Mouse (Mus musculus) urinary bladder, postnatal 4 days (tissue): ENCODE data around the gene 4921504E06Rik.
A peak's percentile ranks its signal among the peaks of the same experiment; 100 is the strongest.

ENCODE experiments used
- DNase-seq, 2 experiments: peaks; one replicate each; pipeline ENCODE4 v3.0.0; 2021 to 2022; ENCODE audit warnings: low spot score in 2 of 2

The 4921504E06Rik gene

DNA sequence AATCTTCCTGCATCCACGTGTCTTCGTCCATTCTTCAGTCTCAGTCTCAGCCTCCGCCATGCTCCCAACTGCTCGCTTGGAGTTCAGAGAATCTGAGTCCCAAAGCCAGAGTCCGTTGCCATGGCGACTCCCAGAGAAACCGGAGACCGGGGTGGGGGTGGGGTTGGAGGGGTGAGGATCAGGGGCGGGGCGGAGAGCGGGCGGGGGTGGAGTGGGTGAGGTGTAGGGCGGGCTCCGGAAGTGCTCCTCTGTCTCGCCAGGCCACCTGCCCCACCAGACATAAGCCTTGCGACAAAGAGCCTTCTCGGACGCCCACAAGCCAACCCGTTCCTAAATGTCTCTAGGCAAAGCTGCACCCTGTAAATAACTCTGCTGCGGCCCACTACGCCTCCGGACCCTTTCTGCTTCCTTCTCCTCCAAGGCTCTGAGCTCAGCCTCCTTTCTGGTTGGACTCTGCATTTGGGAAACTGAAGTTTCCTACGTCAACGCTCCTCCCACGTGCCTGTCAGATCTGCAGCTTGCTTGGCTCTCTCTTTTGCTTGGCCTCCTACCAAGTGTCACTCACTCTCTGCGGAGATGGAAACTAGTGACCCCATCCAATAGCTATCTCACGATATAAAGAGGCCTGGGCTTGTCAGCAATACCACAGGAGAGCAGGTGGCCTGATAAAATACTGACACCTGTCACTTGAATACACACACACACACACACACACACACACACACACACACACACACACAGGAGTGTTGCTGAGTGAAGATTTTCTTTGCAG, at the start of gene 4921504E06Rik:
4921504E06Rik (minus strand) TSS at position 94 of the 772 bp plus-strand sequence.
- peak; percentile 28 to 67 for DNase-seq

DNA sequence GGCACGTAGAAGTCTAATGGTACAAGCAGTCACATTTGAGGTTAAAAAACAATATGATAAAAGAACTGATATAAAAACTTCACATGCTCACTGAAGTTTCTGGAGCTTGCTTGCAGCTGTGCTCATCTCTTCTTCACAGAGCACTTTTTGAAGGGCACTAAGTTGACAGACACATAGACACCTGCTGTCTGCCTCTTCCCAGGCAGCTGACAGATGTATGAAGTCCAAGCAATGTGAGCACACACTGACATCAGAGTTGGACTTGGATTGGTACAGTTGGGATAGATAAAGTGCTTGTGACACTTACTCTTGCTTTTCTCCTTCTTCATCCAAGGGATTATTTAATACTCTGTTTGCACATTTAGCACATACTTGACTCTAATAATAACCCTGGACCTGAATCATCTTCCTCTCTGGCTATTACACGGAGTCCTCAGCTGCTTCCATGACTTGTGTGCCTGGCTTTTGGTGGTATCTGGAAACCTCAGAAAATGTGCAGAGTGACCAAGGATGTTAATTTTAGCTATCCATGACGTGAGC, 47.7 kb upstream of the 4921504E06Rik start:
- DNase-seq, result no peak

DNA sequence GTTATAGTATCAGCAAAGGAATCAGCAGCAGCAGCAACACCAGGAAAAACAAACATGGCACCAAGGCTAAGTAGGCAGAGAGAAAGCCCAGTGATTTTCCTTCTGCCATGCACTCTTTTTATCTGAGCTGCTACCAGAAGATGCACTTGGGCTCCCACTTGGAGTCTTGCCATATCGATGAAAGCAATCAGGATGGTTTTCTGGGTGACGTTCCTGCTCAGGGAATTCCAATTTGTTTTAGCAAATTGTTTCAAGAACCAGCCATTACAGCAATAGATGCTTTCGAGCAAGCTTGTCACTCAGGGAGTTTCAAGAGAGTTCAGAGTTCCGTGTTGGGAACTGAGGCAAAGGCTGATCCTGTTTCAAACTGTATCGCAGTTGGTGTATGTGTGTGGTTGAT, 47.1 kb upstream of the 4921504E06Rik start:
- DNase-seq, result no peak

DNA sequence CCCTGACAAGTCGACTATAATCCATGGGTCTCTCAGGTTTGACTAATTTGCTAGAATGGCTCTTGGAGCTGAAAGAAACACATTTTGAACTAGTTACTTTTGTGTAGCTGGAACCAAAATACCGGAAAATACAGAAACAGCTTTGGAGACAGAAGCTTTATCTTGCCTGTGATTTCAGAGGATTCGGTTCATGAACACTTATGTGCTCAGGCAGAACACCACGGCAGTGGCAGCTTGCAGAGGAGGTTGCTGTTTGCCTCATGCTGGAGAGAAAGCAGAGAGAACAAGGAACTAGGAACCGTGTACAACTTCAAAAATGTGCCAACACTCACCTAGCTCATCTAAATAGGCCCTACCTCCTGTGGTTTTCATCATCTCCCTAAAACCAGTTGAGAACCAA, 46.1 kb upstream of the 4921504E06Rik start:
- no peak for DNase-seq

DNA sequence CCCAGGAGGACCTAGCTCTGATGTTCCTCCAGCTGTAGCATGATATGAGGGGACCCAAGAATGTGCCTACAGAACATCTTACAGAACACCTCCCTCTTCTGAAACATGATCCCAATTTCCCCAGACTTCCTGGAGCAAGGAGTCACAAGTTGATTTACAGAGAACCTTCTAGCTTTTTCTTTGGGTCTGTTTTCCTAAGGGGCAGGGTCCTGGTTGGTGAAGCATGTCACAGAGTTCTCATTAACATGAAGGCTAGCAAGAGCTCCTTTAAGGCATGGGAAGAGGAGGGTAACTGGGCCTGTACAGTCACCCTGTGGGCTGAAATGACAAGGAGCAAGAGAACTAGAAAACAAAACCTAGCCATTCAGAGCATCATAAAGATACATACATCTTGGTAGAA, 43.3 kb upstream of the 4921504E06Rik start:
- DNase-seq, result no peak

DNA sequence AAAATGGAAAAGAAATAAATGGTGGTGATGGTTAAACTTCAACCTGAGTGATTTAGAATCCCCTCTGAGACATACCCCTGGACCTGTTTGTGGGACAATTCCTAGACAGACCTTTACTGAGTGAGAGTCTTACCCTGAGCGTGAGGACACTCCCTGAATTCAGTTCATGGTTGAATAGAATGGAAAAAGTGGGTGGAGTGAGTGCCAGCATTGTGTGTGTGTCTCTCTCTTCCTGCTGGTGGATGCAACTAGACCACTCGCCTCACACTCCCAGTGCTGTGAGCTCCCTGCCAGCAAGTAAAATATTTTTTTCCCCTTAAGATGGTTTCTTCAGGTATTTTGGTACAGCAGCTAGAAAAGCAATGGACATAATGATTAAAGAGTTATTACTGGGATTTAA, 42.7 kb upstream of the 4921504E06Rik start:
- no peak for DNase-seq

DNA sequence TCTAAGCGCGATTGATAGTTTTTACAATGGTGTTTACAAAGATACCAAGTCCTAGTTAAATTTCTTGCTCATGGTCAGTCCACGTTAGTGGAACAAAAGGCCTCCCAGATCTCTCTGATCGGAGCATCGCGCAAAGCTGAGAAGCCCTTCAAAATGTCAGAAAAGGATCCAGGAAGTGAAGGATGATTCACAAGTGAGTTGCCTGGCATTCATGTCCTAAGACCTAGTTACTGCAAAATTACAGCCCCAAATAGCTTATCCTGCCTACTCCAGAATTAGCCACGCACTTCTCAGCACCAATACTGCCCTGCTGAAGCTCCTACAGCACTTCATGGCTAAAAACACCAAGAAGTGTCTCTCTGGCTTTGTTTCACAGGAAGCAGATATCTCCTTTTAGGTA, 41.1 kb upstream of the 4921504E06Rik start:
- DNase-seq, result no peak

DNA sequence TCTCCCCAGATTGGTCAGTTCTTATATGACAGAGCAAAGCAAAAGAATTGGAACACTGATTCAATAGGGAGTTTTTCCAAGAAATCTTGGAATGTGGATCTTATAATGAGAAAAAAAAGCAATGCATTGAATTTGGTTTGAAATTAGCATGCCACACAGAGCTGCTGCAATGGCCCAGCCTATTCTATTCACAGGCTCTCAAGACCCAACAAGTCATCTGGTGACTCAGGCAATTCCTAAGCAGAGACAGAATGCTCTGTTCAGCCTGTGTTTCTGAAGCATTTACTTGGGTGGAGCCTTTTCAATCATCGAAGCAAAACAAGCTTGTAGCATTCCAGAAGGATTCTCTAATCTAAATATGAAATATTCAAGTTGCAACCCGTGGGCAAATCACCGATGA, 26.1 kb upstream of the 4921504E06Rik start:
- DNase-seq, result no peak

DNA sequence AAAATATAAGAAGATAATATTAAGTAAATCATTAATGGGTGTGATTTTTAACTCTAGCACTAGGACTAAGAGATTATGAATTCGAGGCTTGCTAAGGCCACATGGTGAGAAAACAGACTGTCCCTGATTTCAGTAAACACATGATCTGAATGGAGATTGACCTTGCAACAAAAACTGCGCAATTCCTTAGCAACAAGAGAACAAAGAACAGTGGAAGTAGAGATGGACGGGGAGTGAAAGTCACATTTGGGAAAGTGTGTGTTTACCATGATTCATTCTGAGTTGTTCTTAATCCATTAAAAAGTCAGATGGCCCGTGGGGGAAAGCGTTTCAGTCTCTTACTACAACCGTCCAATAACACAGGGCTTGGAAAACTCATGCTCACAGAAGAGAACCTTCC, 25.5 kb upstream of the 4921504E06Rik start:
- no peak for DNase-seq

DNA sequence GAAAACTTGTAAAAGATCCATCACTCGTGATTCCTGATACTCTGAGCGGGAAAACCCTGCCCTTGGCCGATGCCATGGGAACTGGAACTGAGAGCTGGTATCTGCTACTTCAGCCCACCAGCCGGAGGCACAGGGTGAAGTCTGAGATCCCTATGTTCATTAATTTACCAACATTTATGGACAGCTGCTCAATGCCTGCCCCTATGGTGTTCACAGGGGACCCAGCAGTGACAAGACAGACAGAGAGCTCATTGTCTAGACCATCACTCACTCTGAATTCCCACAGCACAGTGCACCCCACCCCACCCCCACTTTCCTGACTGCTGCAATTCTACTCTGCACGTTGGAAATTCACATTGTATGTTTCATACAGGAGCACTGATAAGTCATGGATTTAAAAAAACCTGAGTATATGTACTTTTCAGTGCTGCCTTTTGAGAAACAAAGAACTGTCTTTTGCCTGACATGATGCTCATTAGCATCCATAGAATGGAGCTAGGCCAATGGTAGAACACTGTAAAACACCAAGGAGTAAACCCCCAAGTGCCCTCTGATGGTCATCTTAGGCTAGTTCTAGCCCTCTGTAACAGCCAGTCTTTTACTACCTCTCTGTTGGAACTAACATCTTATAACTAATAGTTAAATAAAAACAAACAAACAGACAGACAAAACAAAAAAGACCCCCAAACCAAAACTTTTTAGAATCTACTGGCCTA, 8.6 kb upstream of the 4921504E06Rik start:
- DNase-seq, result no peak

DNA sequence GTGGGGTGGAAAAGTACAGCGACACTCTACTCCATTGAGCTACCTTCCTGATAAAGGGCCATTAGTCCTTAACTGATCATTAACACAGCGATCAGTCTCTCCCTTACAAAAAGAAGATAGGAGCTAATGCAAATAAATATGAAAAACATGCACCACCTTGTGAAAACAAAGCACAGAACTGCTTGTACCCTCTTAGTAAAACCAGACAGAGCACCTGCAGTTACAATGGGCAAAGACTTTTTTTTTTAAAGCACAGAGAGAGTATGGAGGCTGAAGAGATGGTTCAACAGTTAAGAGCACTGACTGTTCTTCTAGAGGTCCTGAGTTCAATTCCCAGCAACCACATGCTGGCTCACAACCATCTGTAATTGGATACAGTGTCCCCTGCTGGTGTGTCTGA, 6.9 kb upstream of the 4921504E06Rik start:
- no peak for DNase-seq

DNA sequence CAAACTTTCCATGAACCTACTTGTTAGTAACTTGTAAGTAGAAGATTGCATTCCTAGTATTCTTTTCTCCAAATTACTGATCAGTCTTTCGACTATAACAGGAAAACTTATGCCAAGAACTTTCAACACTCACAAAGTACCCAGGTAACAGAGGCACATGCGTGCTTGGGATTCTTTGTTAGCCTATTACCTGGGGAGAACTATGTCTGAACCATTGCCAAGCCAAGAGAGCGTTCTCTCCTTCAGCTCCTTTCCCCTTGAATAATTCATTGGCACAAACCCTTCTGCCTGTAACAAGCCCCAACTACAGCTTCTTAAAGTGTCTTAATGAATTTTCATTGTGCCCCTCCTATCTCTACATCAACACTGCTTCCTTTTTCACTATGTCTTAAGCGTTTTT, 6.4 kb upstream of the 4921504E06Rik start:
- no peak for DNase-seq

DNA sequence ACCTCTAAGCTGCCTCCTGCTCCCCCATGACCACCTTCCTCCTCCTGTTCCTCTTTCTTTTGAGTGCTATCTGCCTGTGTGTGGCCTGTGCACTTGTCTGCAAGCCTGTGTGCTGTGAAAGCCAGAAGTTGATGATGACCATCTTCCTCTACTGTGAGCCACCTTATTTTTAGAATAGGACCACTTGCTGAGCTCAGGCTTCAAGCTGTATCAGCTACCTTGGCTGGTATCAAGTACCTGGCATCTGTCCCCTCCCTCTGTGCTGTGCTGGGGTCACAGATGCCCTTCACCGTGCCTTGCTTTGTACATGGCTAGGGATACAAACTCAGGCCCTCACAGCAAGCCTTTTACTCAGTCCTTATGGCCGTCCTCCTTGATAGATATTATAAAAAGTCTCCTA, 2.3 kb downstream of the 4921504E06Rik start:
- DNase-seq, result no peak

DNA sequence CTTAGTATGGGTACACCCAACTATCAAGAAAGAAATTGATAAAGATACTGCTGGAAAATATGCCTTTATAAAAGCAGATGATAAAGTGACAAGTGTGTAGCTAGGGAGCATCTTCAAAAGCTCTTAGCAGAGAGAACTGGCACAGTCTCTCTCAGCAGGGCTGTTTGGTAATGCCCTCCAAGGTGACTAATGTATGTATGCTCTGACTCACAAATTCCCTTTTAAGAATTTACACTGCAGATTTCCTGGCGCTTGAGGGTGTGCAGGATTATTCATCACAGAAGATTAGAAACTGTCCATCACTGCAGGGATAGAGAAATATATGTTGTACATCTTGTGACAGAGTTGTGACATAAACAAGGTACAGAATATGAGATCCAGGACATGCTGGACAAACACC, 12.8 kb downstream of the 4921504E06Rik start:
- no peak for DNase-seq

DNA sequence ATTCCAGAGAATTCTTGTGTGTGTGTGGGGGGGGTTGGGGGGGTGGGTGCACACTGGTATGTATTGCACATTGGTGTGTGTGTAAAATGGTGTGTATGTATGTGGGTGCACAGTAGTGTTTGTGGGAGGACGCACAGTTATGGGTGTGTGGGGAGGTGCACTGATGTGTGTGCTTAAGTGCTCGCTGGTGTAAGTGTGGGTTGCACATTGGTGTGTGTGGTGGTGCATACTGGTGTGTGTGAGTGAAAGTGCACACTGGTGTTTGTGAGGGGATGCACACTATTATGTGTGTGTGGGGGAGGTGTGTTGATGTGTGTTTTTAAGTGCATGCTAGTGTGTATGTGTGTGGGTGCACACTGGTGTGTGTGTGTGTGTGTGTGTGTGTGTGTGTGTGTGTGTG, 24.3 kb downstream of the 4921504E06Rik start:
- DNase-seq, result no peak

DNA sequence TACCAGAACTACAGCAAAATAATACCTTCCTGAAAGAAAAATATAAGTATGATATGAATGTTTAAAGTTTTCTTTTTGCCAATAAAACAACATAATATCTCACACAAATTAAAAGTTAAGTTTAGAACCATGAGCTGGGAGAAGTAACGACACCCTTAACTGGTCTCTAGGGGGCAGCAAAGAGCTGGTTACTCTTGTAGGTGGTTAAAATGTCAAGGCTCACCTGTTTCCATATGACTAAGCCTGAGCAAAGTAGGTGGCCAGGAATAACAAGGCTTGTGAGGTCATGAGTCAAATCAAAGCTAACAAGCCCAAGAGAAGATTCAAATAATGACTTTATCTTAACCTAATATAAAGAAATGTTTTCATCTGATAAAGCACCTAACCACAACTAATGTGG, 24.9 kb downstream of the 4921504E06Rik start:
- no peak for DNase-seq

DNA sequence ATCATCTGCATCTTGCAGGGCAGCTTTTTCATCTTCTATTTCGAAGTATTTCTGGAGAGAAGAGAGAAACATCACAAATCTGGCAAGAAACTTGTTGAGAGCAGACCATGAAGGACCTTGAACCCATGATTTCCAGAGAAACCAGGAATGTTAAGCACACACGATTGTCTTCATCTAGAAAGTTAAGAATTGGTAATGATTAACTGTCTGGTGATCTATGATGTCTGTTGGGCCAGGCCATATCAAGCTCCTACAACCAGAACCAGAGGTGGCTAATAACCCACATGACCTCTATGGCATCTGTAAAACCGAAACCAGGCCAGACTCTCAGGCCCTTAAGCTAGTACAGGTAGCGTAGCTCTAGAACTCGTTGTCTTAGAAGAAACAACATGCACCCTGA, 29.6 kb downstream of the 4921504E06Rik start:
- DNase-seq, result no peak

DNA sequence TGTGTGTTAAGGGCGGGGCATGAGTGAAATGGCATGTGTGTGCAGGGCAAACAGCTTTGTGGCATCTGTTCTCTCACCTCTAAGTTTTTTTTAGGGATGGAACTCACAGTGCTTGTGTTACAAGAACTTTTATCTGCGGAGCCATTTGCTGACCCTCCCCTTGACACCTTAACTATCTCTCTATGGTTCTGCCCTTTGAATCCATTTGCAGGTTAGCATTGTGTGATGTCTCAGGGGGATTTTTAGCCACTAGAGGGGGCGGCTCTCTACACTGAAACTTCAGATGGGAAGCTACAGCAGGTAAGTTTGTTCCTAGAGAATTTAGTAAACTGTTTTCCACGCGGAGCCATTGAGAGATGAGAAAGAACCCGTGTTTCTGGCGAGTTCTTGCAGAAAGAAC, 32.1 kb downstream of the 4921504E06Rik start:
- no peak for DNase-seq

DNA sequence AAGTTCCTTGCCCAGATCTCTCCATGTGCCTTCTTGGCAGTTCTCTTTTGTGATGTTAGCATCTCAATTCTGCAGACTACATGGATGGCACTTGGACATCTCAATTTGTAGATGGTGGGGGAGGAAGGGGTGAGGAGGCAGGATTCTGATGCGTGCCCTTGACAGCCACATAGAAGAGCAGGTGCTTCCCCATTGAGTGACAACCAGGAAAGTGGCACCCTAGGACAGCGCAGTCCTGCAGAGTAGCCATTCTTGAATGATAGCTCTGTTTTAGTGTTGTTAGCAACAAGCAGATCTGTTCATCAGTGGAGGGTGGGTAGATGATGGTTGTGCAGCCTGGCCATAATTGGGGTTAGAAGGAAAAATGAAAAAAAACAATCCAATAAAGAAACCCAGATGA, 33.1 kb downstream of the 4921504E06Rik start:
- DNase-seq, result no peak

DNA sequence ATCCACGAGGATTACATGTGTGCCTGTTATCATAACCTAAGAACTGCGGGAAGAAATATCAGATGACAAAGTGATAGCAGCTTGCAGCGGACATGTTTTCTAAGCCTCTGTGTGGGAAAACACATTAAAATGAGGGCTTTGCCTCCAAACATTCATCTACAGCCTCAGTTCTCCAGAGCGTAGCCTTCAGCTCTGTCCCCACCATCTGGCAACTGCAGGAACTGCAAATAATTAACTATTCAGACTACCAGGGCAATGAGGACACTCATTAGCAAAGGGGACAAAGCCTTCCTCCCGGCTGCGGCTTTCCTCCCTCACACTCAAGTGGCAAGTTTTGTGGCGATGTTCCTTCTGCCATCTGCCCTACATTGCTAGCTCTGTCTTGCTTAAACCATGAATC, 33.9 kb downstream of the 4921504E06Rik start:
- peak in 1 of 2 experiments; percentile 65 for DNase-seq

DNA sequence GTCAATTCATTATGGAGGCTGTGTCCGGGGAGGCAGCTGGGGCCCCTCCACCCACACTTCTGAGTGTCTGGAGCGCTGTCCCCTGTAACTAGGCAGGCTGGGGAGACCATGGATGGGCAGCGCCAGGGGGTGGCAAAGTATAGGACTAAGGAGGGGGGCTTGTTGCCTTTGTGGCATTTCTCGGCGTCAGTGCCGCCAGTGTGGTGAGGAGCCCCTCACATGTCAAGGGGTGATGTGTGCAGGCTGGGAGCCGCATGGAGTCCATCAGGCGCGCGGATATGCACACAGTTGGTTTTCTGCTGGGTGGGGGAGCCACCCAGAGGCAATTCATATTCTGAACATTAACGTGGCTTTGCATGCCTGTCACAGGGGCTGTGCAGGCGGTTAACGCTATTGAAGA, 35.8 kb downstream of the 4921504E06Rik start:
- no peak for DNase-seq

DNA sequence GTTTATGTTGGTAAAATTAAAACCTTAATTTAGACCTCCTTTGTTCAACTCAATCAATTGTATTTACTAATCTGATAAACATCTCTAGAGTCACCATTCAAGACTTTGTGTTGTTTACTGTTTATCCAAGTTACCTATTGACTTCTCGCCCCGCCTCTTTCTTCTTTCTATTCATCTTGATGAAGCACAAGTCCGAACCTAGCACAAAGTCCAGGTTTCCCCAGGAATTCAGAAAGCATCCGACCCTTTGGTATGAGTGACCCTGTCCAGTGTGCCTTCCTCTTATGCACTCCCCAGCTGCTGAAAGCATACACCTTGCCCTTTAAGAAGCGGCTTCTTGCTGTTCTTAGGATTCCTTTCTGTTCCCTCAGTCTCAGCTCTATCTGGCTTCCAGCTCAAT, 41.3 kb downstream of the 4921504E06Rik start:
- no peak for DNase-seq

DNA sequence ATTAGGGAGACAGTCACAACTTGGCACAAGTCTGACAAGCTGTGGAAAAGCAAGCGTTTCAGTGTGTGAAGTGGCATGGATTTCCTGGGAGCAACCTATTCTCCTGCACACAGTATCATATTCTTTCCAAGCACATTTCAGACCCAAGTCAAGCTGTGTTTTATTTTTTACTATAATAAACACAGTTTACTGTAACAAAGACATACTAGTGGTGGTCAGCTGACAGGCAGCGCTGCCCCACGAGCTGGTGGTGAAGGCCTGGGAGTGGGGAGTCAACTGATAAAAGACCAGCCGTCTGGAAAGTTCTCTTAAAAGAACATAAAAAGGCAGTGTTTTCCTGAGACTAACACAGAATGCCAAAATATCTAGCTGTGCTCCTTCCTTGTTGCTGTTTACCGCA, 42.7 kb downstream of the 4921504E06Rik start:
- no peak for DNase-seq
